Mouse (Mus musculus): ENCODE measurements around the gene Orai1. TPM values are rescaled to one million over a fixed set of nuclear protein-coding genes. Genes with fewer than 3 reads are reported as not detected.

The Orai1 gene
- polyA plus RNA-seq (2012; fragmentation: generic; extraction: Trizol), result 36.7 TPM

DNA sequence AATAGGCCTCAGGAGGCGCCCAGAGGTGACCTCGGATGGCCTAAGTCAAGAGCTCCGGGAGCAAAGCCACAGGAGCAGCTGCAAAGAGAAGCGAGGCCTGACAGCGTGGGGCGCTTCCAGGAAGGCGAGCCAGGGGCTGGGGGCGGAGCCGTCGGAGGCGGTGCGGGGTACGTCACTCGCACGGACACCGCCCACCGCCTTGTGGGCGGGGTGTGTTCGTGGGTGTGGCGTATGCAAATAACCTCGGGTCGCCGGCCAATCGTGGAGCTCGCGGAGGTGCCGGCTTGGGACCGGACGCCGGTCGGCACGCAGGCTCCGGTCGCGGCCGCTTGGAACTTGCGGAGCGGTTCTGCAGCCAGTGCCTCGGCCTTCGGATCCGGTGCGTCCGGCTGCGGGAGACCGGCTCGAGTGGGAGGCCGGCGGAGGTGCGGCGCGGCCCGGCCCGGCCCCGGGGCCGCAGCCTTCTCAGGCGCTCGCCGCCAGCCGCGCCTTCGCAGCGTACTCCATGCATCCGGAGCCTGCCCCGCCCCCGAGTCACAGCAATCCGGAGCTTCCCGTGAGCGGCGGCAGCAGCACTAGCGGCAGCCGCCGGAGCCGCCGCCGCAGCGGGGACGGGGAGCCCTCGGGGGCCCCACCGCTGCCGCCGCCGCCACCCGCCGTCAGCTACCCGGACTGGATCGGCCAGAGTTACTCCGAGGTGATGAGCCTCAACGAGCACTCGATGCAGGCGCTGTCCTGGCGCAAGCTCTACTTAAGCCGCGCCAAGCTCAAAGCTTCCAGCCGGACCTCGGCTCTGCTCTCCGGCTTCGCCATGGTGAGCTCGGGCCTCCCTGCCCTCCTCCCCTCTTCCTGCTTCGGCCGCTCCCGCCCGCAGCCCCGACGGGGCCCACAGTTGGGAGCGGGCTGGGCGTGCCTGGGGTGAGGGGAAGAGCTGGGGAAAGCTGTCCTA, at the start of gene Orai1:
Gene Orai1, plus strand, starts transcription at position 322 of the 949 bp plus-strand sequence.
- Histone ChIP-seq H3K36me3 (ENCODE audit: control insufficient read depth, insufficient read depth) (no peaks in the 10 kb centered on the region), H3K79me2 (ENCODE audit: control insufficient read depth, insufficient read depth) (peaks cover 32% of the 10 kb centered on the region), H3K4me3 (peak within 1 kb of the TSS; percentile 43), H3K27me3 (ENCODE audit: control insufficient read depth, insufficient read depth, insufficient read length) (no peaks in the 10 kb centered on the region), H3ac (ENCODE audit: control insufficient read depth, insufficient read length) (peak within 1 kb of the TSS; percentile 65), H3K4me2 (ENCODE audit: low read depth) (peak within 1 kb of the TSS; percentile 79)
- TF ChIP-seq CEBPB (IDR thresholded peaks at IDR 0.05; ENCODE audit: insufficient read depth, poor library complexity, severe bottlenecking) (no peak), USF1 (IDR thresholded peaks at IDR 0.05; ENCODE audit: low read depth) (no peak), POLR2AphosphoS2 (IDR thresholded peaks at IDR 0.05; ENCODE audit: insufficient read length, low read depth) (peak; percentile 92), TCF3 (IDR thresholded peaks at IDR 0.05; ENCODE audit: insufficient read length, low read depth) (peak; percentile 34), REST (IDR thresholded peaks at IDR 0.05; ENCODE audit: insufficient read depth, insufficient read length) (no peak), MYOD1 (IDR thresholded peaks at IDR 0.05; ENCODE audit: control insufficient read depth in 1 of 3, insufficient read length in 2 of 3, low read depth in 2 of 3) (peak; percentile 58 to 90 (median 86)), POLR2A (IDR thresholded peaks at IDR 0.05; ENCODE audit: insufficient read length, low read depth) (peak; percentile 89), MYOG (IDR thresholded peaks at IDR 0.05; ENCODE audit: control insufficient read depth in 1 of 3, insufficient read depth in 1 of 3, insufficient read length in 2 of 3, low read depth in 2 of 3) (peak; percentile 82 to 94 (median 87)), TCF12 (IDR thresholded peaks at IDR 0.05; ENCODE audit: insufficient read depth, poor library complexity, severe bottlenecking) (peak; percentile 29), SRF (IDR thresholded peaks at IDR 0.05; ENCODE audit: control insufficient read depth, insufficient read length, low read depth) (peak; percentile 78), MAX (IDR thresholded peaks at IDR 0.05; ENCODE audit: low read depth) (no peak), E2F4 (IDR thresholded peaks at IDR 0.05; ENCODE audit: insufficient read depth) (no peak)

- H3K36me3 ChIP-seq (ENCODE audit: control insufficient read depth, insufficient read depth), result no peaks in the 10 kb centered on the region
- H3K4me2 ChIP-seq (ENCODE audit: low read depth), result no peak overlapping the region
- H3ac ChIP-seq (ENCODE audit: control insufficient read depth, insufficient read length), result no peak overlapping the region
- no peaks in the 10 kb centered on the region for H3K27me3 ChIP-seq (ENCODE audit: control insufficient read depth, insufficient read depth, insufficient read length)
- no peak overlapping the region for H3K4me3 ChIP-seq
- H3K79me2 ChIP-seq (ENCODE audit: control insufficient read depth, insufficient read depth), result no peaks in the 10 kb centered on the region
- TF ChIP-seq REST (IDR thresholded peaks at IDR 0.05; ENCODE audit: insufficient read depth, insufficient read length) (no peak), MYOG (IDR thresholded peaks at IDR 0.05; ENCODE audit: control insufficient read depth in 1 of 3, insufficient read depth in 1 of 3, insufficient read length in 2 of 3, low read depth in 2 of 3) (no peak)
These were observed 49.4 kb upstream of the Orai1 start for GRCm38 (mm10) chr5:122965427-122965826.

DNA sequence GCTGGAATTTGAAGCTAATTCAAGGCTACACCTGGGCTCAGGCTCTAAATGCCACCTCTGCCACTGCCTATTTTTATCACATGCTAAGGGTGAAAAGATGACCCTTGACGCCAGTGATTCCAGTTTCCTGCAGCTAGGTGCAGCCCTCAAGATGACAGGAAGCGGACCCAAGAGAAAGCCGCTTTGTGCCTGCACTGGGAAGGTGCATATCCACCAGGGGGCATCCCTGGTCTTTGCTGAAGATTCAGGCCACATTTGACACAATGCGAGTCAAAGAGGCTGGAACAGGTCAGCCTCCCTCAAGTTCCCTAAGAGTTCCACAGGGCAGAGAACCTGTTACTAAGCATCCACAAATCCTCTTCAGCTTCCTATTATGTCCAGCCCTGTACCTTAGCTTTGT, 46.6 kb upstream of the Orai1 start:
- no peak for TF ChIP-seq CEBPB (IDR thresholded peaks at IDR 0.05; ENCODE audit: insufficient read depth, poor library complexity, severe bottlenecking)
- no peak for TF ChIP-seq TCF3 (IDR thresholded peaks at IDR 0.05; ENCODE audit: insufficient read length, low read depth)
- no peak for TF ChIP-seq POLR2A (IDR thresholded peaks at IDR 0.05; ENCODE audit: insufficient read length, low read depth)
- no peak for TF ChIP-seq REST (IDR thresholded peaks at IDR 0.05; ENCODE audit: insufficient read depth, insufficient read length)
- TF ChIP-seq TCF12 (IDR thresholded peaks at IDR 0.05; ENCODE audit: insufficient read depth, poor library complexity, severe bottlenecking), result no peak
- no peak for TF ChIP-seq MAX (IDR thresholded peaks at IDR 0.05; ENCODE audit: low read depth)
- no peak for TF ChIP-seq MYOD1 (IDR thresholded peaks at IDR 0.05; ENCODE audit: control insufficient read depth in 1 of 3, insufficient read length in 2 of 3, low read depth in 2 of 3)
- no peak for TF ChIP-seq E2F4 (IDR thresholded peaks at IDR 0.05; ENCODE audit: insufficient read depth)
- TF ChIP-seq SRF (IDR thresholded peaks at IDR 0.05; ENCODE audit: control insufficient read depth, insufficient read length, low read depth), result no peak
- TF ChIP-seq POLR2AphosphoS2 (IDR thresholded peaks at IDR 0.05; ENCODE audit: insufficient read length, low read depth), result no peak
- no peak for TF ChIP-seq USF1 (IDR thresholded peaks at IDR 0.05; ENCODE audit: low read depth)
- no peak for TF ChIP-seq MYOG (IDR thresholded peaks at IDR 0.05; ENCODE audit: control insufficient read depth in 1 of 3, insufficient read depth in 1 of 3, insufficient read length in 2 of 3, low read depth in 2 of 3)
- no peaks in the 10 kb centered on the region for H3K27me3 ChIP-seq (ENCODE audit: control insufficient read depth, insufficient read depth, insufficient read length)
- H3K4me3 ChIP-seq, result no peak overlapping the region
- H3ac ChIP-seq (ENCODE audit: control insufficient read depth, insufficient read length), result no peak overlapping the region
- no peak overlapping the region for H3K4me2 ChIP-seq (ENCODE audit: low read depth)
- no peaks in the 10 kb centered on the region for H3K36me3 ChIP-seq (ENCODE audit: control insufficient read depth, insufficient read depth)
- no peaks in the 10 kb centered on the region for H3K79me2 ChIP-seq (ENCODE audit: control insufficient read depth, insufficient read depth)

DNA sequence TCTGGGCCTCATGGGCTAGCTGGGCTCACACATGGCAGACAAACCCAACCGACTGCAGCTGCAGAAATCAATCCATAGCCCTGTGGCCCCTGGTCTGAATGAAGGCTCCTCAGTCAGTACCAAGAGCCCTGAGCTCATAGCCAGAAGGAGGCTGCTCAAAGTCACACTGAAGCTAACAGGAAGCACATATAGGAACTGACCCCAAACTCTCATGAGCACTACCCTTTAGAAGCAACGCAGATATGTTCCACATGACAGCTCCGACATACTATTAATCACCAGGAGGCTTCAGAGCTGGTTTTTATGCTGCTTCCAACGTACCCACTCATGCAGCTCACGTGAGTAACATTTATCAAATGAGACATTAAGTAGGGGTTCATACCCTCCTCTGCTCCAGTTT, 44.8 kb upstream of the Orai1 start:
- no peak overlapping the region for H3K4me3 ChIP-seq
- H3K27me3 ChIP-seq (ENCODE audit: control insufficient read depth, insufficient read depth, insufficient read length), result no peaks in the 10 kb centered on the region
- TF ChIP-seq CEBPB (IDR thresholded peaks at IDR 0.05; ENCODE audit: insufficient read depth, poor library complexity, severe bottlenecking) (no peak), MYOG (IDR thresholded peaks at IDR 0.05; ENCODE audit: control insufficient read depth in 1 of 3, insufficient read depth in 1 of 3, insufficient read length in 2 of 3, low read depth in 2 of 3) (no peak), TCF12 (IDR thresholded peaks at IDR 0.05; ENCODE audit: insufficient read depth, poor library complexity, severe bottlenecking) (no peak), MYOD1 (IDR thresholded peaks at IDR 0.05; ENCODE audit: control insufficient read depth in 1 of 3, insufficient read length in 2 of 3, low read depth in 2 of 3) (no peak), USF1 (IDR thresholded peaks at IDR 0.05; ENCODE audit: low read depth) (no peak), E2F4 (IDR thresholded peaks at IDR 0.05; ENCODE audit: insufficient read depth) (no peak), TCF3 (IDR thresholded peaks at IDR 0.05; ENCODE audit: insufficient read length, low read depth) (no peak), SRF (IDR thresholded peaks at IDR 0.05; ENCODE audit: control insufficient read depth, insufficient read length, low read depth) (no peak), REST (IDR thresholded peaks at IDR 0.05; ENCODE audit: insufficient read depth, insufficient read length) (no peak), POLR2A (IDR thresholded peaks at IDR 0.05; ENCODE audit: insufficient read length, low read depth) (no peak), POLR2AphosphoS2 (IDR thresholded peaks at IDR 0.05; ENCODE audit: insufficient read length, low read depth) (no peak), MAX (IDR thresholded peaks at IDR 0.05; ENCODE audit: low read depth) (no peak)
- H3K79me2 ChIP-seq (ENCODE audit: control insufficient read depth, insufficient read depth), result no peaks in the 10 kb centered on the region
- H3ac ChIP-seq (ENCODE audit: control insufficient read depth, insufficient read length), result no peak overlapping the region
- H3K36me3 ChIP-seq (ENCODE audit: control insufficient read depth, insufficient read depth), result no peaks in the 10 kb centered on the region
- H3K4me2 ChIP-seq (ENCODE audit: low read depth), result no peak overlapping the region

Measured in myocyte (in vitro differentiated cells).